Mouse (Mus musculus) heart, embryonic 15.5 days (tissue): ENCODE results near the gene Arrdc1. TPM values are rescaled to one million over a fixed set of nuclear protein-coding genes. Genes with fewer than 3 reads are reported as not detected.
A peak's percentile ranks its signal among the peaks of the same experiment; 100 is the strongest.
"Not testable (repeated sequence)": the region's sequence is repeated elsewhere in the genome, so short reads cannot be mapped to it uniquely, and the experiment has no call there.

ENCODE experiments used
- ATAC-seq: fragments of 200-750 bp; cut with Nextera tagmentation; replicated peaks from 2 replicates; pipeline ENCODE4 v1.8.0; 2017; ENCODE audit warnings: low read depth, moderate TSS enrichment; ENCODE audit not compliant: insufficient number of reproducible peaks, insufficient read depth, low FRiP score
- H3K27ac ChIP-seq: fragments of 300-500 bp; sonication (generic); 2 replicates; pipeline ENCODE4 v1.5.1; 2015; ENCODE audit warnings: mild to moderate bottlenecking, inconsistent platforms
- H3K27me3 ChIP-seq: fragments of 300-500 bp; sonication (generic); 2 replicates; pipeline ENCODE4 v1.6.1; 2015; ENCODE audit warnings: inconsistent platforms
- H3K36me3 ChIP-seq: fragments of 300-500 bp; sonication (generic); 2 replicates; pipeline ENCODE4 v1.6.1; 2015; ENCODE audit warnings: mild to moderate bottlenecking, inconsistent platforms
- H3K4me1 ChIP-seq: fragments of 300-500 bp; sonication (generic); replicated peaks from 2 replicates; pipeline ENCODE4 v1.6.1; 2015; ENCODE audit warnings: inconsistent platforms
- H3K4me2 ChIP-seq: fragments of 300-500 bp; sonication (generic); 2 replicates; pipeline ENCODE4 v1.6.1; 2015; ENCODE audit warnings: inconsistent platforms, mild to moderate bottlenecking, moderate library complexity
- H3K4me3 ChIP-seq: fragments of 300-500 bp; sonication (generic); 2 replicates; pipeline ENCODE4 v1.5.1; 2015; ENCODE audit warnings: mild to moderate bottlenecking, inconsistent platforms
- H3K9ac ChIP-seq: fragments of 300-500 bp; sonication (generic); 2 replicates; pipeline ENCODE4 v1.6.1; 2015; ENCODE audit warnings: mild to moderate bottlenecking, inconsistent platforms
- H3K9me3 ChIP-seq: fragments of 300-500 bp; sonication (generic); replicated peaks from 2 replicates; pipeline ENCODE4 v1.6.1; 2016; ENCODE audit warnings: inconsistent platforms
- WGBS: fragments of 180-500 bp; shearing (Covaris S2); methylation state at CpG from one replicate; pipeline ENCODE4 v1.1.7; 2015; ENCODE audit warnings: mixed read lengths; 5-methylcytosine and 5-hydroxymethylcytosine counted together
- polyA plus RNA-seq: library from polyadenylated mRNA; unstranded; fragments of >200 nt; fragmentation: Nextera tagmentation; extraction: Ambion mirVana; gene quantifications from 2 replicates; pipeline ENCODE4 v1.2.1, GENCODE M21; 2015

Gene Arrdc1
- polyA plus RNA-seq: 17.6 and 26.3 TPM in 2 replicates

- H3K9me3 ChIP-seq: no peaks in the 10 kb centered on the region
- WGBS: under 1% methylated on average over 49 of the region's 49 CpGs
- H3K36me3 ChIP-seq: no peaks in the 10 kb centered on the region
- H3K27me3 ChIP-seq: no peaks in the 10 kb centered on the region
- H3K9ac ChIP-seq: peak within 1 kb of the TSS; percentile 70
- peak within 1 kb of the TSS; percentile 78 for H3K4me3 ChIP-seq
- H3K27ac ChIP-seq: peak within 1 kb of the TSS; percentile 51
- H3K4me2 ChIP-seq: peak within 1 kb of the TSS; percentile 98
- ATAC-seq: peak; percentile 93
- peaks cover 13% of the 10 kb centered on the region for H3K4me1 ChIP-seq
Observed at GRCm38 (mm10) chr2:24935057-24935796, at the start of gene Arrdc1. Gene Arrdc1, minus strand, starts transcription at chr2:24935252.

- no peaks in the 10 kb centered on the region for H3K9me3 ChIP-seq
- peaks cover 18% of the 10 kb centered on the region for H3K4me1 ChIP-seq
- H3K27me3 ChIP-seq: no peaks in the 10 kb centered on the region
- no peak for ATAC-seq
- H3K27ac ChIP-seq: no peak overlapping the region
- WGBS: 92% methylated on average over 5 of the region's 5 CpGs
- no peak overlapping the region for H3K4me2 ChIP-seq
- H3K9ac ChIP-seq: no peak overlapping the region
- H3K4me3 ChIP-seq: 0 out of 2 replicates have a peak overlapping the region, but pooled peaks have one; percentile 84
- H3K36me3 ChIP-seq: peaks cover 7% of the 10 kb centered on the region; the same call in 1 of the 2 replicates
Observed at GRCm38 (mm10) chr2:24976960-24977359, 41.9 kb upstream of the Arrdc1 start.

- under 1% methylated on average over 16 of the region's 16 CpGs for WGBS
- peak; percentile 75 for ATAC-seq
- peak within 1 kb of the TSS; percentile 83 for H3K9ac ChIP-seq
- H3K4me2 ChIP-seq: peak within 1 kb of the TSS; percentile 95
- H3K4me1 ChIP-seq: peaks cover 18% of the 10 kb centered on the region
- no peaks in the 10 kb centered on the region for H3K9me3 ChIP-seq
- H3K27ac ChIP-seq: peak within 1 kb of the TSS; percentile 93
- H3K27me3 ChIP-seq: no peaks in the 10 kb centered on the region
- H3K36me3 ChIP-seq: peaks cover 17% of the 10 kb centered on the region; the same call in 1 of the 2 replicates
- H3K4me3 ChIP-seq: peak within 1 kb of the TSS; percentile 84
Observed at GRCm38 (mm10) chr2:24975704-24976297, 40.7 kb upstream of the Arrdc1 start, which contains the start of gene Pnpla7. Gene Pnpla7, plus strand, starts transcription at chr2:24976033.

- Histone ChIP-seq H3K27ac (peak within 1 kb of the TSS; percentile 93), H3K27me3 (no peaks in the 10 kb centered on the region), H3K4me1 (peaks cover 18% of the 10 kb centered on the region), H3K9ac (peak within 1 kb of the TSS; percentile 83), H3K4me3 (peak within 1 kb of the TSS; percentile 84), H3K36me3 (peaks cover 24% of the 10 kb centered on the region), H3K9me3 (no peaks in the 10 kb centered on the region), H3K4me2 (peak within 1 kb of the TSS; percentile 95)
- ATAC-seq: peak; percentile 99
- under 1% methylated on average over 64 of the region's 64 CpGs for WGBS
Observed at GRCm38 (mm10) chr2:24974906-24975703, 40.1 kb upstream of the Arrdc1 start, which contains the start of gene Mrpl41. Gene Mrpl41, minus strand, starts transcription at chr2:24975098.

GRCm38 (mm10) chr2:24974452-24974851, 39.4 kb upstream of the Arrdc1 start:
- not testable (repeated sequence) for H3K9me3 ChIP-seq, H3K27me3 ChIP-seq, ATAC-seq
- Histone ChIP-seq H3K27ac (peak overlapping the region; percentile 90), H3K4me2 (peak overlapping the region; percentile 95), H3K9ac (peak overlapping the region; percentile 83), H3K4me1 (peaks cover 18% of the 10 kb centered on the region), H3K4me3 (peak overlapping the region; percentile 84), H3K36me3 (peaks cover 31% of the 10 kb centered on the region)
- 0% methylated on average over 17 of the region's 17 CpGs for WGBS

- H3K27me3 ChIP-seq: no peaks in the 10 kb centered on the region
- no peak for ATAC-seq
- H3K9ac ChIP-seq: no peak overlapping the region
- no peak overlapping the region for H3K4me2 ChIP-seq
- no peak overlapping the region for H3K4me3 ChIP-seq
- H3K9me3 ChIP-seq: no peaks in the 10 kb centered on the region
- peaks cover 13% of the 10 kb centered on the region for H3K4me1 ChIP-seq
- no peak overlapping the region for H3K27ac ChIP-seq
- peaks cover 62% of the 10 kb centered on the region for H3K36me3 ChIP-seq
- WGBS: 77% methylated on average over 4 of the region's 4 CpGs
Observed at GRCm38 (mm10) chr2:24970386-24970785, 35.3 kb upstream of the Arrdc1 start.

GRCm38 (mm10) chr2:24962304-24963000, 27.4 kb upstream of the Arrdc1 start, which contains the start of gene Dph7:
Gene Dph7, plus strand, starts transcription at chr2:24962400.
- Histone ChIP-seq H3K27me3 (no peaks in the 10 kb centered on the region), H3K27ac (peak within 1 kb of the TSS; percentile 49; the same call in 1 of the 2 replicates), H3K4me1 (peaks cover 8% of the 10 kb centered on the region), H3K9ac (peak within 1 kb of the TSS; percentile 91), H3K9me3 (no peaks in the 10 kb centered on the region), H3K36me3 (peaks cover 41% of the 10 kb centered on the region), H3K4me3 (peak within 1 kb of the TSS; percentile 89), H3K4me2 (peak within 1 kb of the TSS; percentile 74)
- under 1% methylated on average over 28 of the region's 28 CpGs for WGBS
- peak; percentile 71 for ATAC-seq

- 34% methylated on average over 3 of the region's 3 CpGs for WGBS
- H3K4me1 ChIP-seq: peaks cover 8% of the 10 kb centered on the region
- peaks cover 39% of the 10 kb centered on the region for H3K36me3 ChIP-seq
- no peak for ATAC-seq
- no peak overlapping the region for H3K4me2 ChIP-seq
- no peaks in the 10 kb centered on the region for H3K9me3 ChIP-seq
- H3K9ac ChIP-seq: no peak overlapping the region
- H3K27ac ChIP-seq: no peak overlapping the region
- no peaks in the 10 kb centered on the region for H3K27me3 ChIP-seq
- H3K4me3 ChIP-seq: no peak overlapping the region
Observed at GRCm38 (mm10) chr2:24960910-24961309, 25.9 kb upstream of the Arrdc1 start.

- Histone ChIP-seq H3K9ac (no peak overlapping the region), H3K4me2 (no peak overlapping the region), H3K27ac (no peak overlapping the region), H3K36me3 (peaks cover 48% of the 10 kb centered on the region), H3K4me1 (peaks cover 13% of the 10 kb centered on the region), H3K4me3 (no peak overlapping the region), H3K9me3 (no peaks in the 10 kb centered on the region), H3K27me3 (no peaks in the 10 kb centered on the region)
- 77% methylated on average over 4 of the region's 4 CpGs for WGBS
- ATAC-seq: no peak
Observed at GRCm38 (mm10) chr2:24952537-24953055, 17.5 kb upstream of the Arrdc1 start.

- peak overlapping the region; percentile 94 for H3K4me2 ChIP-seq
- peak overlapping the region; percentile 88 for H3K4me3 ChIP-seq
- H3K9ac ChIP-seq: peak overlapping the region; percentile 89
- no peak for ATAC-seq
- under 1% methylated on average over 31 of the region's 31 CpGs for WGBS
- H3K27me3 ChIP-seq: no peaks in the 10 kb centered on the region
- H3K9me3 ChIP-seq: no peaks in the 10 kb centered on the region
- peaks cover 34% of the 10 kb centered on the region for H3K36me3 ChIP-seq
- H3K4me1 ChIP-seq: peaks cover 13% of the 10 kb centered on the region
- peak overlapping the region; percentile 58 for H3K27ac ChIP-seq
Observed at GRCm38 (mm10) chr2:24950189-24950535, 15.1 kb upstream of the Arrdc1 start.
